Mouse (Mus musculus): ENCODE results near the gene Slc25a51.

Slc25a51 gene

GRCm38 (mm10) chr4:45423406-45423805 lies 14.8 kb upstream of the Slc25a51 start:
- peak in 1 of 2 experiments; percentile 71 for DNase-seq

- no peak for DNase-seq
These were observed 14.1 kb upstream of the Slc25a51 start for GRCm38 (mm10) chr4:45422640-45423039.

GRCm38 (mm10) chr4:45421519-45422260 lies 13.1 kb upstream of the Slc25a51 start:
- DNase-seq, result peak; percentile 58 to 75

GRCm38 (mm10) chr4:45420733-45421132 lies 12.2 kb upstream of the Slc25a51 start:
- no peak for DNase-seq

GRCm38 (mm10) chr4:45419051-45419450 lies 10.5 kb upstream of the Slc25a51 start:
- DNase-seq, result no peak

GRCm38 (mm10) chr4:45418229-45418950 lies 9.8 kb upstream of the Slc25a51 start:
- peak; percentile 65 to 81 for DNase-seq

- DNase-seq, result no peak
These were observed 7.7 kb upstream of the Slc25a51 start for GRCm38 (mm10) chr4:45416314-45416713.

GRCm38 (mm10) chr4:45413674-45414338 lies 5.2 kb upstream of the Slc25a51 start:
- DNase-seq, result peak in 1 of 2 experiments; percentile 43

GRCm38 (mm10) chr4:45412433-45413192 lies 4.0 kb upstream of the Slc25a51 start:
- DNase-seq, result no peak

GRCm38 (mm10) chr4:45411181-45411790 lies 2.7 kb upstream of the Slc25a51 start:
- no peak for DNase-seq

- peak; percentile 95 to 96 for DNase-seq
These were observed 704 bp upstream of the Slc25a51 start for GRCm38 (mm10) chr4:45409270-45409669.

GRCm38 (mm10) chr4:45407703-45408334 lies 747 bp downstream of the Slc25a51 start:
- DNase-seq, result peak; percentile 70 to 85

GRCm38 (mm10) chr4:45407001-45407702 lies 1.4 kb downstream of the Slc25a51 start:
- no peak for DNase-seq

- no peak for DNase-seq
These were observed 2.2 kb downstream of the Slc25a51 start for GRCm38 (mm10) chr4:45406397-45406796.

GRCm38 (mm10) chr4:45405315-45405714 lies 3.3 kb downstream of the Slc25a51 start:
- peak; percentile 69 to 85 for DNase-seq

- DNase-seq, result no peak
These were observed 4.5 kb downstream of the Slc25a51 start for GRCm38 (mm10) chr4:45404086-45404485.

- no peak for DNase-seq
These were observed 5.1 kb downstream of the Slc25a51 start for GRCm38 (mm10) chr4:45403499-45403878.

GRCm38 (mm10) chr4:45402878-45403498 lies 5.6 kb downstream of the Slc25a51 start:
- DNase-seq, result no peak

GRCm38 (mm10) chr4:45402281-45402680 lies 6.3 kb downstream of the Slc25a51 start:
- no peak for DNase-seq

GRCm38 (mm10) chr4:45399421-45400210 lies 8.9 kb downstream of the Slc25a51 start:
- no peak for DNase-seq
